Mouse (Mus musculus) liver, postnatal 0 days (tissue): Measurements from ENCODE around the gene Sys1. TPM values are rescaled to one million over a fixed set of nuclear protein-coding genes. Genes with fewer than 3 reads are reported as not detected.
A peak's percentile ranks its signal among the peaks of the same experiment; 100 is the strongest.

Experiments used
- ATAC-seq: fragments of 200-750 bp; cut with Nextera tagmentation; 2 replicates; pipeline ENCODE4 v1.8.0; 2017; ENCODE audit warnings: mild to moderate bottlenecking, moderate library complexity
- DNase-seq: peaks from one replicate; pipeline ENCODE4 v3.0.0-alpha.2; 2016
- H3K27ac ChIP-seq: fragments of 300-500 bp; sonication (generic); 2 replicates; pipeline ENCODE4 v1.5.1; 2014; ENCODE audit warnings: antibody characterized with exemption, moderate library complexity, mild to moderate bottlenecking, low read depth
- H3K27me3 ChIP-seq: fragments of 300-500 bp; sonication (generic); 2 replicates; pipeline ENCODE4 v1.6.1; 2014; ENCODE audit warnings: low read length, control low read depth, mixed read lengths; ENCODE audit not compliant: insufficient read depth
- H3K36me3 ChIP-seq: fragments of 300-500 bp; sonication (generic); replicated peaks from 2 replicates; pipeline ENCODE4 v1.6.1; 2014; ENCODE audit warnings: mild to moderate bottlenecking, control low read depth, low read length, moderate library complexity, mixed read lengths; ENCODE audit not compliant: insufficient read depth
- H3K4me1 ChIP-seq: fragments of 300-500 bp; sonication (generic); 2 replicates; pipeline ENCODE4 v1.6.1; 2014; ENCODE audit warnings: antibody characterized with exemption, mild to moderate bottlenecking, control low read depth; ENCODE audit not compliant: insufficient read depth
- H3K4me2 ChIP-seq: fragments of 300-500 bp; sonication (generic); 2 replicates; pipeline ENCODE4 v1.6.1; 2014; ENCODE audit warnings: low read depth, mild to moderate bottlenecking, low read length, moderate library complexity, mixed read lengths
- H3K4me3 ChIP-seq: fragments of 300-500 bp; sonication (generic); 2 replicates; pipeline ENCODE4 v1.5.1; 2014; ENCODE audit warnings: low read depth, low read length
- H3K9ac ChIP-seq: fragments of 300-500 bp; sonication (generic); replicated peaks from 2 replicates; pipeline ENCODE4 v1.6.1; 2014; ENCODE audit warnings: mild to moderate bottlenecking, moderate library complexity
- H3K9me3 ChIP-seq: fragments of 300-500 bp; sonication (generic); 2 replicates; pipeline ENCODE4 v1.6.1; 2016; ENCODE audit warnings: mild to moderate bottlenecking, control low read depth, low read length, mixed read lengths
- CTCF ChIP-seq: sonication (generic); IDR thresholded peaks from 2 replicates; pipeline ENCODE4 v1.5.1; 2016; ENCODE audit warnings: antibody characterized with exemption, low read depth
- EP300 ChIP-seq: IDR thresholded peaks from 2 replicates; pipeline ENCODE4 v1.6.1; 2016; ENCODE audit warnings: antibody characterized with exemption, low read depth, mild to moderate bottlenecking
- whole genome bisulfite sequencing: fragments of 180-500 bp; shearing (Covaris S2); extraction: QIAGEN DNeasy Blood & Tissue Kit; methylation state at CpG from one replicate; pipeline ENCODE4 v1.1.7; 2014; ENCODE audit not compliant: insufficient replicate concordance; 5-methylcytosine and 5-hydroxymethylcytosine counted together
- polyA plus RNA-seq: library from polyadenylated mRNA; unstranded; fragments of >200 nt; fragmentation: Nextera tagmentation; extraction: Ambion mirVana; gene quantifications from 2 replicates; pipeline ENCODE4 v1.2.1, GENCODE M21; 2015

Gene Sys1
- polyA plus RNA-seq, 1 experiment from 2014 or later = 43.5 TPM

DNA sequence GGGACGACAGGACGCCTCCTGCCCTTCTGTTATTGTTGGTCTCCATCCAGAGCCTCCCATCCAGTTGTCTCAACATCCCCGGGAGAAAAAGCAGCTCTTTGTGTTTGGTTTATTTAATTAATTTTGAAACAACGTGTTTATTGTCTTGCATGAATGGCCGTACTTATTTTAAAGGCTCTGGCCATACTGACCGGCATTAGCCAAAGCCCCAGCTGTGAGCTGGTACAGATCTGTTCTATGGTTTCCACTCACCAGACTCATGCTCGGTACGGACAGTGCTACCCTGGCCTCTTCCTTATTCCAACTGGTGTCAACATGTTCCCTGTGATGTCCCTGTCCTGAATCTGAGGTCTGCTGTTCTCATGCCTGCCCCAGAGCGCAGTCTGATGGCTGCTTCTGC is 59.1 kb downstream of the Sys1 start:
- Histone ChIP-seq H3K9me3 (no peaks in the 10 kb centered on the region), H3K27me3 (no peaks in the 10 kb centered on the region), H3K9ac (no peak overlapping the region), H3K27ac (no peak overlapping the region), H3K36me3 (no peaks in the 10 kb centered on the region), H3K4me3 (no peak overlapping the region), H3K4me2 (no peak overlapping the region), H3K4me1 (peaks cover 4% of the 10 kb centered on the region; the same call in 1 of the 2 replicates)
- 79% methylated on average over 9 of the region's 9 CpGs for WGBS
- no peak for TF ChIP-seq CTCF
- no peak for TF ChIP-seq EP300
- ATAC-seq (no peak), DNase-seq (no peak)

DNA sequence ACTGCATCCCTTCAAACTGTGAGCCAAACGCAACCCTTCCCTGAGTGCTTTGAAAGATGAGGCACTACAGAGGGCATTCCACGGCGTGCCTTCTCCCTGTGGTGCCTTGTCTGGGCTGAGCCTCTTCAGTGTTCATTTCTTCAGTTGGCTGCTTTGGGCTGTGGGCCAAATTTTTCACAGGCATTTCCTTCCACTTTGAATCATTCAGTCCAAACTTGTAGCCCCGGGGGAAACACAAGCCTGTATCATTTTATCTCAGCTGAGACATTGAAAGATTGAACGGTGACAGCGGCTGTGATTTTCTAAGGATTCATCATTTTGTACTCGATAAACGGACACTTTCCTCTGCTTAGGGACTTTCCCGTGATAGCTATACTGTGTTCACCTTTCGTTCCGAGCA is 59.8 kb downstream of the Sys1 start:
- Histone ChIP-seq H3K4me1 (peaks cover 6% of the 10 kb centered on the region; the same call in 1 of the 2 replicates), H3K9ac (no peak overlapping the region), H3K4me3 (no peak overlapping the region), H3K36me3 (no peaks in the 10 kb centered on the region), H3K9me3 (no peaks in the 10 kb centered on the region), H3K4me2 (no peak overlapping the region), H3K27ac (no peak overlapping the region), H3K27me3 (no peaks in the 10 kb centered on the region)
- 81% methylated on average over 11 of the region's 11 CpGs for WGBS
- no peak for ATAC-seq
- TF ChIP-seq EP300 (no peak), CTCF (no peak)
- DNase-seq = no peak

DNA sequence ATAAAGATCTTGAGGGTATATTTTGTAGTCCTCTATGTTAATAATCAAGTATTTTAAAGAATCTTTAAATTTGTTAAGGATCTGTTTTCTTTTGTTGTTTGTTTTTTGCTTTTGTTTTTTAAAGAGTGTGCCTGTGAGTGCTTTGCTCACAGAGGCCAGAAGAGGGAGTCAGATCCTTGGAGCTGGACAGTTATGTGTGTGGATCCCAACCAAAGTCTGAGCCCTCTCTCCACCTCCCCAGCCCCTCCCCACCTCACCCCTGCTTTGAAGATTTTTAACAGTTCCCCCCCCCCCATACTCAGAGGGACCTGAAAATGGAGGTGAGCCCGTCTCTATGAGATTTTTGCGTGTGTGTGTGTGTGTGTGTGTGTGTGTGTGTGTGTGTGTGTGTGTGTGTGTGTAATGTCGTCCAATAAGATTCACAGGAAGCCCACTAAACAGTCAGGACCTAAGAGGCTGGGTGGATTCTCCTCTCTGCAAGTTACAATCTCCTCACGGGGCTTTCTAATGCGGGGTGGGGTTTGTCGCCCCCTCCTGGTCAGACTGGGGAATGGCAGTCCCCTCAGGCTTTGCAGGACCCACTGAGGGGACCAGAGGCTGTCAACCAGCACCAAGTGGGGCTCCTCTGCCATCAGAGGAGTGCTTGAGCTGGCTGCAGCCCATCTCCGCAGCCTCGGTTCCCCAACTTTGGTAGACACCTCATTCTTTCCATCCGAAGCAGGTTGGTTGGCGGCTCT is 60.9 kb downstream of the Sys1 start:
- DNase-seq (peak; percentile 62), ATAC-seq (0 out of 2 replicates have a peak, but pooled peaks have one; percentile 35)
- Histone ChIP-seq H3K27ac (no peak overlapping the region), H3K4me1 (peaks cover 4% of the 10 kb centered on the region; the same call in 1 of the 2 replicates), H3K9ac (no peak overlapping the region), H3K36me3 (no peaks in the 10 kb centered on the region), H3K9me3 (no peaks in the 10 kb centered on the region), H3K4me3 (no peak overlapping the region), H3K27me3 (no peaks in the 10 kb centered on the region), H3K4me2 (no peak overlapping the region)
- TF ChIP-seq EP300 (no peak), CTCF (peak; percentile 92)
- WGBS = 33% methylated on average over 10 of the region's 10 CpGs

DNA sequence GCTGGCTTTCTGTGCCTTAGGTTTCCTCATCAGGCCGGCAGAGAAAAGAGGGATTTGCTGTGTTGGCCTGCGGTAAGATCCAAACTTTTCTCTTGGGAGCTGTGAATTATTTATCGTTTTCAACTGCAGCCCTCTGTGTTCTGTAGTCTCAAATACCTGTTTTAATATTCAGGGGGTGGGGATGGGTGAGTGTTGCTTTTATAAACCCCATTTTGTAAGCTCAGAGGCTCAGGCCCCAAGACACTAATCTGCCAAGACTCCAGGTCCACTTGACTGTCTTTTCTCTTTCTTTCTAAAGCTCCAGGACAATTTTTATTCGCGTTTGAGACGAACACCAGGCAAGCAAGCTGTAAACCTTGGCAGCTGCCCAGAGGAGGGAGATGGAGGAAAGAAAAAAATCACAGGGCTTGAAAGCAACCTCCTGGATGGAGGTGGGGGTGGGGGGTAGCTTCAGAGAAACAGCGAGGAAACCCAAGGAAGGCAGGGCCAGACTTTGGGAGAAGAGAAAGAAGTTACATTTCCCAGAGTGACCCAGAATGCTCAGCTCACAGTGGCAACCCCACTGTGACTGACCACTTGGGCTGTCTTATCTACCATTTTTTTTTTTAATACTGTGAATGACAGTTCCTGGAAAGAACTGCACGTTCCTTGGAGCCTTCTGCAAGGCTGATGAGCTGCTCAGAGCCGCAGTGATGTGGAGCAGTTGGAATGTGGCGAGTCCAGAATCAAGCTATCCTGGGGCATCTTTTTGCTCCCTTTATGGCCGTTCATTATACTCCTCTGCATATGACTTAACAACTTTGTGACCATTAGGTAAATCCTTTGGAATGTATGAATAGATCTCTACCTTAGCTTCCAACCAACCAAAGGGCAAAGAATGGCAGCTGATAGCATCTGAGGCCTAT is 61.8 kb downstream of the Sys1 start:
- no peak for ATAC-seq
- H3K27ac ChIP-seq = no peak overlapping the region
- H3K27me3 ChIP-seq = no peaks in the 10 kb centered on the region
- H3K36me3 ChIP-seq = no peaks in the 10 kb centered on the region
- WGBS = 59% methylated on average over 11 of the region's 11 CpGs
- H3K4me3 ChIP-seq = no peak overlapping the region
- no peak for DNase-seq
- no peak overlapping the region for H3K9ac ChIP-seq
- H3K9me3 ChIP-seq = no peaks in the 10 kb centered on the region
- H3K4me2 ChIP-seq = no peak overlapping the region
- H3K4me1 ChIP-seq = 0 out of 2 replicates have a peak, but pooled peaks cover 5% of the 10 kb centered on the region
- TF ChIP-seq EP300 = no peak
- TF ChIP-seq CTCF = no peak

DNA sequence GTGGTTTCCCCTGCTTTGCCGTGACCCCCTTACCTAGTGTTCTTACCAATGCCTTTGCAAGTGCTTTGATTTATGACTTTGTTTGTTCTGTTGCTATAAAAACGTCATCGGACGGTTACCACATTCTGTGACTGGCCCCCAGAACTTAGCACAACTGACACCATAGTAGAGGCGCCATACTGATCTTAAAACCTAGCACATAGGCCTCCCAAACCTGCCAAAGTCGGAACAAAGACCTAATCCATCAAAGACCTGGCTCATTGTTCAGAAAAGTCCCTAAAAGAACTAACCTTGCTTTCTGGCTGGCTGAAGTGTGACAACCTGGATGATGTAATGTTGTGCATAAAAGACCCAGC is 62.4 kb downstream of the Sys1 start:
- H3K27ac ChIP-seq = no peak overlapping the region
- no peaks in the 10 kb centered on the region for H3K36me3 ChIP-seq
- WGBS = 57% methylated on average over 6 of the region's 6 CpGs
- no peak for DNase-seq
- no peaks in the 10 kb centered on the region for H3K27me3 ChIP-seq
- H3K9ac ChIP-seq = no peak overlapping the region
- no peak overlapping the region for H3K4me3 ChIP-seq
- H3K4me1 ChIP-seq = 0 out of 2 replicates have a peak, but pooled peaks cover 5% of the 10 kb centered on the region
- TF ChIP-seq CTCF (no peak), EP300 (no peak)
- no peak for ATAC-seq
- no peaks in the 10 kb centered on the region for H3K9me3 ChIP-seq
- no peak overlapping the region for H3K4me2 ChIP-seq

DNA sequence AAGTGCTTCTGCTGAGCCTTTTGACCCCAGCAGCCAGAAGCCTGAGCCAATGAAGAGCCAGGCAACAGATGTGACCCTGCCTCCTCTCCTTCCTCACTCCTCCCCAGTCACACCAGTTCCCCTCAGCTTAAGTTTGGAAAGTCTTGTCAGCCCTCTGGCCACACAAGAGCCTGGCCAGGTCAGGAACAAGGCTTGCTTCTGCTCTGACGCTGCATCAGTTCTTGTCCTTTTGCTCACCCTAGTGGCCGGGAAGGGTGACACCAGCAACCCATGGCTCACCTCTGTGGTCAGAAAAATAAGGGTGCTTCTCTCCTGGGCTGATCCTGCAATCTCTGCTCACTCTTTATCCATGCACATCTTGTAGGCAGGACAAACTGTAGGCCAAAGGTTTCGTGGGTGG is 64.0 kb downstream of the Sys1 start:
- Histone ChIP-seq H3K4me2 (no peak overlapping the region), H3K9me3 (no peaks in the 10 kb centered on the region), H3K4me3 (no peak overlapping the region), H3K27ac (no peak overlapping the region), H3K4me1 (0 out of 2 replicates have a peak, but pooled peaks cover 5% of the 10 kb centered on the region), H3K36me3 (no peaks in the 10 kb centered on the region), H3K27me3 (no peaks in the 10 kb centered on the region), H3K9ac (no peak overlapping the region)
- WGBS = 3% methylated on average over 3 of the region's 3 CpGs
- DNase-seq (peak; percentile 61), ATAC-seq (peak; percentile 75)
- TF ChIP-seq EP300 (no peak), CTCF (peak; percentile 88)
